Mouse (Mus musculus) MN1 (cell line): ENCODE measurements at regions not wholly inside any gene's neighbourhood (a gene's known extent, or its start where the extent isn't known, plus 50 kb on each side); places are given as distances from the start of the nearest gene placed in this dataset.

ENCODE experiments used
- DNase-seq: peaks from one replicate; pipeline ENCODE4 v3.0.0-alpha.2; 2016; ENCODE audit warnings: low spot score

- no peak for DNase-seq
Measured at GRCm38 (mm10) chr5:102290866-102291265, 190.3 kb upstream of the Arhgap24 start.

- no peak for DNase-seq
Measured at GRCm38 (mm10) chr5:102295564-102295963, 185.6 kb upstream of the Arhgap24 start.

- no peak for DNase-seq
Measured at GRCm38 (mm10) chr5:102306309-102306708, 174.9 kb upstream of the Arhgap24 start.

GRCm38 (mm10) chr5:102306718-102307117 lies 174.5 kb upstream of the Arhgap24 start:
- no peak for DNase-seq

- no peak for DNase-seq
Measured at GRCm38 (mm10) chr5:102311570-102311969, 169.6 kb upstream of the Arhgap24 start.

- DNase-seq, result no peak
Measured at GRCm38 (mm10) chr5:102328197-102328784, 152.9 kb upstream of the Arhgap24 start.

- no peak for DNase-seq
Measured at GRCm38 (mm10) chr5:102333894-102334293, 147.3 kb upstream of the Arhgap24 start.

- DNase-seq, result no peak
Measured at GRCm38 (mm10) chr5:102334442-102335197, 146.6 kb upstream of the Arhgap24 start.

GRCm38 (mm10) chr5:102366481-102366880 lies 114.7 kb upstream of the Arhgap24 start:
- DNase-seq, result no peak

GRCm38 (mm10) chr5:102373309-102373971 lies 107.8 kb upstream of the Arhgap24 start:
- DNase-seq, result no peak

- DNase-seq, result no peak
Measured at GRCm38 (mm10) chr5:102373972-102374755, 107.0 kb upstream of the Arhgap24 start.

- DNase-seq, result no peak
Measured at GRCm38 (mm10) chr5:102375339-102375738, 105.9 kb upstream of the Arhgap24 start.

GRCm38 (mm10) chr5:102393941-102394340 lies 87.2 kb upstream of the Arhgap24 start:
- DNase-seq, result no peak

GRCm38 (mm10) chr5:102395608-102396146 lies 85.5 kb upstream of the Arhgap24 start:
- DNase-seq, result no peak

GRCm38 (mm10) chr5:102399006-102399405 lies 82.2 kb upstream of the Arhgap24 start:
- no peak for DNase-seq

- DNase-seq, result no peak
Measured at GRCm38 (mm10) chr5:102417642-102418041, 63.5 kb upstream of the Arhgap24 start.

GRCm38 (mm10) chr5:102419089-102419488 lies 62.1 kb upstream of the Arhgap24 start:
- no peak for DNase-seq

GRCm38 (mm10) chr5:102424636-102425242 lies 56.5 kb upstream of the Arhgap24 start:
- DNase-seq, result no peak

- no peak for DNase-seq
Measured at GRCm38 (mm10) chr5:102428310-102428709, 52.9 kb upstream of the Arhgap24 start.
